Mouse (Mus musculus): ENCODE results near the gene Ezh1. TPM values are rescaled to one million over a fixed set of nuclear protein-coding genes. Genes with fewer than 3 reads are reported as not detected.

Ezh1 gene
- polyA plus RNA-seq, 1 experiment from 2014 or later: 14.8 TPM

DNA sequence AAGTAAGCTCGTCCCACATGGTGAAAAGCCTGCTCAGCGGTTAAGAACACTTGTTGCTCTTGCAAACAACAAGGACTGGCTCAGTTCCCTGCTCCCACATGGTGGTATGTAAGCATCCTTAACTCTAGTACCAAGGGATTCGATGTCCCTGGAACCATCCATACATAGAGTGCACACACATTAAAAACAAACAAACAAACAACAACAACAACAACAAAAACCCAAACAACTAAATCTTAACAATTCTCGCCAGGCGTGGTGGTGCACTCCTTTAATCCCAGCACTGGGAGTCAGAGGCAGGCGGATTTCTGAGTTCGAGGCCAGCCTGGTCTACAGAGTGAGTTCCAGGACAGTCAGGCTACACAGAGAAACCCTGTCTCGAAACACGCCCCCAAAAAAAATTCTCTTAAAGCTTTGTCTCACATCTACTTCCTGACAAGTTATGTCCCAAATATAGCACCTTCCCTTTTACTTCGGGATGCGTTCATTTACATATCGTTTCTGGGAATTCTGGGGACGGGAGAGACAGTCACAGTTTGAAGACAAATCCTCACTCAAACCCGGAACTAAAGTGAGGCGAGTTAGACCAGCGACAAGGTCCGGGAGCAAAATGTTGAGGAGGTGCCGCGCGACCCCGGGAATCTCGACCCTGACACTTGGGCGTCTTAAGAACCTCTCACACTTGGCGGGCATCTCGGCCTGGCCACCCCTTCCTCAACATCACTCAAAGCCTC, 765 bp downstream of the Ezh1 start:
- Histone ChIP-seq H3K9ac (ENCODE audit: low read depth, low read length) (peak overlapping the region; percentile 86), H3K36me3 (ENCODE audit: control insufficient read depth, insufficient read depth, low read length) (no peaks in the 10 kb centered on the region), H3K4me1 (ENCODE audit: control insufficient read depth, insufficient read depth, low read length) (peaks cover 21% of the 10 kb centered on the region), H3K4me2 (ENCODE audit: low read depth, low read length) (peak overlapping the region; percentile 62), H3K9me3 (ENCODE audit: control insufficient read depth, low read length) (no peaks in the 10 kb centered on the region), H3K4me3 (ENCODE audit: low read depth, low read length) (peak overlapping the region; percentile 88), H3K27me3 (replicated peaks; ENCODE audit: control insufficient read depth, insufficient read depth, low read length) (no peaks in the 10 kb centered on the region), H3K27ac (replicated peaks; ENCODE audit: low read depth, low read length) (peak overlapping the region; percentile 61; the same call in 1 of the 2 replicates)
- WGBS: 18% methylated on average over 23 of the region's 25 CpGs
- ATAC-seq (ENCODE audit: low read depth): no peak
- DNase-seq (ENCODE audit: low spot score): peak; percentile 4

DNA sequence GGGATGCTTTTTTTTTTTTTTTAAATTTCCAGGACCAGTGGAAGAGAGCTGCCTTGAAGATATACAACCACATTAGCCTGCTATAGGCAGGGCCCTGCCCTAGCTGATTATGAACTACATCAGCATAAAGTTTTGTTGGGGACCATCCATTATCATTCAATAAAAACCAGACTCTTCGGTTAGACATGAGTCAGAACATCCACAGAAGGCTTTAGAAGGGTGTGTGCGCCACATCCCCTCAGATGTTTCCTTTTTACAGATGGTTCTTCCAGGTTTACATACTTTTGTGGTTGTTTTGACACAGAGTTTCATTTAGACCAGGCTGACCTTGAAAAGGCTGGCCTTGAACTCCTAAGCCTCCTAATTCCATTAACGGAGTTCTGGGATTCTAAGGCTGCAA, 1.9 kb downstream of the Ezh1 start:
- Histone ChIP-seq H3K36me3 (ENCODE audit: control insufficient read depth, insufficient read depth, low read length) (no peaks in the 10 kb centered on the region), H3K4me3 (ENCODE audit: low read depth, low read length) (no peak overlapping the region), H3K27ac (replicated peaks; ENCODE audit: low read depth, low read length) (no peak overlapping the region), H3K27me3 (replicated peaks; ENCODE audit: control insufficient read depth, insufficient read depth, low read length) (no peaks in the 10 kb centered on the region), H3K9me3 (ENCODE audit: control insufficient read depth, low read length) (no peaks in the 10 kb centered on the region), H3K4me2 (ENCODE audit: low read depth, low read length) (no peak overlapping the region), H3K9ac (ENCODE audit: low read depth, low read length) (no peak overlapping the region), H3K4me1 (ENCODE audit: control insufficient read depth, insufficient read depth, low read length) (peaks cover 10% of the 10 kb centered on the region)
- DNase-seq (ENCODE audit: low spot score) (no peak), ATAC-seq (ENCODE audit: low read depth) (no peak)
- WGBS: 83% methylated on average over 3 of the region's 3 CpGs

- Histone ChIP-seq H3K27me3 (replicated peaks; ENCODE audit: control insufficient read depth, insufficient read depth, low read length) (no peaks in the 10 kb centered on the region), H3K27ac (replicated peaks; ENCODE audit: low read depth, low read length) (no peak overlapping the region), H3K9me3 (ENCODE audit: control insufficient read depth, low read length) (no peaks in the 10 kb centered on the region), H3K4me2 (ENCODE audit: low read depth, low read length) (no peak overlapping the region), H3K4me1 (ENCODE audit: control insufficient read depth, insufficient read depth, low read length) (peaks cover 5% of the 10 kb centered on the region), H3K36me3 (ENCODE audit: control insufficient read depth, insufficient read depth, low read length) (0 out of 2 replicates have a peak, but pooled peaks cover 11% of the 10 kb centered on the region), H3K9ac (ENCODE audit: low read depth, low read length) (no peak overlapping the region), H3K4me3 (ENCODE audit: low read depth, low read length) (no peak overlapping the region)
- DNase-seq (ENCODE audit: low spot score) (peak; percentile 9), ATAC-seq (ENCODE audit: low read depth) (no peak)
- 85% methylated on average over 8 of the region's 8 CpGs for WGBS
Observed at GRCm38 (mm10) chr11:101221306-101221986, 4.8 kb downstream of the Ezh1 start.

DNA sequence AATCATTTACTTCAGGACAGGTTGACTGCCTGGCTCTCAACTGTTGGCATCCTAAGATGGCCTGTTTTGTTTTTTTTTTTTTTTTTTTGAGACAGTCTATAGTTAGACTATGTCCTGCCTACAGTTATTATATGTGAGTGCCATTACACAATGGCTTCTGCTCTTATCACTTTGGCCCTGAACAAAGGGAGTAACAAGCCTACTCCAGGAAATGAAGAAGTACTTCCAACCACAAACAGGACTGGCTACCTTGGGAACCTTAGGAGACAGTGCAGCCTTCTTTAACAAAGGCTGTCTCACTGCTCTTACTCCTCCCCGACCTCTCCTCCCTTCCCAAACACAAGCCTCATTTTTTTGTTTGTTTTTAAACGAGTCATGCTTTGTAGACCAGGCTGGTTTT, 5.4 kb downstream of the Ezh1 start:
- WGBS: 42% methylated on average over 2 of the region's 2 CpGs
- DNase-seq (ENCODE audit: low spot score) (no peak), ATAC-seq (ENCODE audit: low read depth) (no peak)
- Histone ChIP-seq H3K4me2 (ENCODE audit: low read depth, low read length) (no peak overlapping the region), H3K9ac (ENCODE audit: low read depth, low read length) (no peak overlapping the region), H3K4me3 (ENCODE audit: low read depth, low read length) (no peak overlapping the region), H3K27ac (replicated peaks; ENCODE audit: low read depth, low read length) (no peak overlapping the region), H3K4me1 (ENCODE audit: control insufficient read depth, insufficient read depth, low read length) (peaks cover 5% of the 10 kb centered on the region), H3K27me3 (replicated peaks; ENCODE audit: control insufficient read depth, insufficient read depth, low read length) (no peaks in the 10 kb centered on the region), H3K9me3 (ENCODE audit: control insufficient read depth, low read length) (no peaks in the 10 kb centered on the region), H3K36me3 (ENCODE audit: control insufficient read depth, insufficient read depth, low read length) (0 out of 2 replicates have a peak, but pooled peaks cover 17% of the 10 kb centered on the region)

DNA sequence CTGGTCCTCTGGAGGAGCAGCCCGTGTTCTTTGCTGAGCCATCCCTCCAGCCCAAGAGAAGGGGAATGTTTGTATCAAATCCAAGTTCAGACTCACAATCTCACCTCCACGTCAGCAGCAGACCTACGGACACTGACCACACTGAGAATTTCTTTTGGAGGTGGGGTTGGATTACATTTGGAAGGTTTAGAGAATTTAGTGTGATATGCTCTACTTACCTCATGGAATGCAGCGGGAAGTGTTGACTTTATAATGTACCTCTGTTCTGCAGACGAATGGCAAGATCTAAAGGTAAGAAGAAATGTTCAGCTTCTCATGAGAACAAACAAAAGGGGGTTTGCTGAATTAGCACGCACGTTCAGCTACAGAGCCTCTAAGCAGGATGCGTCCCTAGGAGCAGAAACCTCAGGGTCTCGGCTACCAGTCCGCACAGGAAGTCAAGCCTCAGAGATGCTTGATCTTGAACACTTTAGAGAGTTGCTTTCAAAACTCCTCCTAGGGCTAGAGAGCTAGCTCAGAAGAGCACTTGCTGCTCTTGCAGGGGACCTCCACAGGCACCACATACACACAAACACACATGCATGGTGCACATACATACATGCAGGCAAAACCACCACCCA, 7.7 kb downstream of the Ezh1 start:
- H3K9ac ChIP-seq (ENCODE audit: low read depth, low read length): no peak overlapping the region
- no peaks in the 10 kb centered on the region for H3K27me3 ChIP-seq (replicated peaks; ENCODE audit: control insufficient read depth, insufficient read depth, low read length)
- WGBS: 74% methylated on average over 10 of the region's 10 CpGs
- DNase-seq (ENCODE audit: low spot score) (no peak), ATAC-seq (ENCODE audit: low read depth) (no peak)
- H3K4me3 ChIP-seq (ENCODE audit: low read depth, low read length): no peak overlapping the region
- H3K4me1 ChIP-seq (ENCODE audit: control insufficient read depth, insufficient read depth, low read length): no peaks in the 10 kb centered on the region
- no peak overlapping the region for H3K27ac ChIP-seq (replicated peaks; ENCODE audit: low read depth, low read length)
- no peak overlapping the region for H3K4me2 ChIP-seq (ENCODE audit: low read depth, low read length)
- no peaks in the 10 kb centered on the region for H3K9me3 ChIP-seq (ENCODE audit: control insufficient read depth, low read length)
- peaks cover 39% of the 10 kb centered on the region for H3K36me3 ChIP-seq (ENCODE audit: control insufficient read depth, insufficient read depth, low read length)

GRCm38 (mm10) chr11:101216936-101217335, 9.3 kb downstream of the Ezh1 start:
- H3K9me3 ChIP-seq (ENCODE audit: control insufficient read depth, low read length): no peaks in the 10 kb centered on the region
- 89% methylated on average over 5 of the region's 5 CpGs for WGBS
- no peaks in the 10 kb centered on the region for H3K27me3 ChIP-seq (replicated peaks; ENCODE audit: control insufficient read depth, insufficient read depth, low read length)
- H3K4me3 ChIP-seq (ENCODE audit: low read depth, low read length): no peak overlapping the region
- H3K36me3 ChIP-seq (ENCODE audit: control insufficient read depth, insufficient read depth, low read length): peaks cover 50% of the 10 kb centered on the region
- no peak for DNase-seq (ENCODE audit: low spot score)
- H3K27ac ChIP-seq (replicated peaks; ENCODE audit: low read depth, low read length): no peak overlapping the region
- H3K4me1 ChIP-seq (ENCODE audit: control insufficient read depth, insufficient read depth, low read length): no peaks in the 10 kb centered on the region
- no peak overlapping the region for H3K9ac ChIP-seq (ENCODE audit: low read depth, low read length)
- ATAC-seq (ENCODE audit: low read depth): no peak
- H3K4me2 ChIP-seq (ENCODE audit: low read depth, low read length): no peak overlapping the region

- no peak overlapping the region for H3K27ac ChIP-seq (replicated peaks; ENCODE audit: low read depth, low read length)
- no peak overlapping the region for H3K9ac ChIP-seq (ENCODE audit: low read depth, low read length)
- H3K4me2 ChIP-seq (ENCODE audit: low read depth, low read length): no peak overlapping the region
- H3K9me3 ChIP-seq (ENCODE audit: control insufficient read depth, low read length): no peaks in the 10 kb centered on the region
- 43% methylated on average over 3 of the region's 3 CpGs for WGBS
- no peaks in the 10 kb centered on the region for H3K27me3 ChIP-seq (replicated peaks; ENCODE audit: control insufficient read depth, insufficient read depth, low read length)
- peaks cover 82% of the 10 kb centered on the region for H3K36me3 ChIP-seq (ENCODE audit: control insufficient read depth, insufficient read depth, low read length)
- DNase-seq (ENCODE audit: low spot score) (peak; percentile 91), ATAC-seq (ENCODE audit: low read depth) (peak; percentile 79)
- no peak overlapping the region for H3K4me3 ChIP-seq (ENCODE audit: low read depth, low read length)
- H3K4me1 ChIP-seq (ENCODE audit: control insufficient read depth, insufficient read depth, low read length): no peaks in the 10 kb centered on the region
Observed at GRCm38 (mm10) chr11:101211970-101212369, 14.3 kb downstream of the Ezh1 start.

GRCm38 (mm10) chr11:101200986-101201385, 25.3 kb downstream of the Ezh1 start:
- 29% methylated on average over 7 of the region's 7 CpGs for WGBS
- no peak overlapping the region for H3K9ac ChIP-seq (ENCODE audit: low read depth, low read length)
- no peak overlapping the region for H3K4me2 ChIP-seq (ENCODE audit: low read depth, low read length)
- H3K4me1 ChIP-seq (ENCODE audit: control insufficient read depth, insufficient read depth, low read length): no peaks in the 10 kb centered on the region
- no peaks in the 10 kb centered on the region for H3K9me3 ChIP-seq (ENCODE audit: control insufficient read depth, low read length)
- peak; percentile 59 for DNase-seq (ENCODE audit: low spot score)
- no peak overlapping the region for H3K4me3 ChIP-seq (ENCODE audit: low read depth, low read length)
- H3K36me3 ChIP-seq (ENCODE audit: control insufficient read depth, insufficient read depth, low read length): peaks cover 87% of the 10 kb centered on the region
- H3K27me3 ChIP-seq (replicated peaks; ENCODE audit: control insufficient read depth, insufficient read depth, low read length): no peaks in the 10 kb centered on the region
- no peak for ATAC-seq (ENCODE audit: low read depth)
- no peak overlapping the region for H3K27ac ChIP-seq (replicated peaks; ENCODE audit: low read depth, low read length)
